Mouse (Mus musculus) spleen, adult 2 months (tissue): ENCODE data around the gene Gtpbp3.

Source experiments
- CTCF ChIP-seq: fragments of 200-500 bp; IDR thresholded peaks from 2 replicates; pipeline ENCODE4 v1.5.1; 2011; ENCODE audit warnings: mild to moderate bottlenecking, inconsistent platforms; ENCODE audit not compliant: insufficient read depth, insufficient read length, insufficient replicate concordance; ENCODE audit errors: extremely low read depth
- POLR2A ChIP-seq: fragments of 200-500 bp; IDR thresholded peaks from 2 replicates; pipeline ENCODE4 v1.6.1; 2011; ENCODE audit warnings: low read depth, low read length, inconsistent platforms

- TF ChIP-seq CTCF = no peak
- TF ChIP-seq POLR2A = no peak
Observed at GRCm38 (mm10) chr8:71484736-71485135, 3.2 kb upstream of the Gtpbp3 start.
